Mouse (Mus musculus) ES-E14 (cell line): Measurements from ENCODE around the gene Prx.
"Not testable (repeated sequence)": the region's sequence is repeated elsewhere in the genome, so short reads cannot be mapped to it uniquely, and the experiment has no call there.

Experiments used
- HCFC1 ChIP-seq: IDR thresholded peaks from 2 replicates; pipeline ENCODE4 v1.6.1; 2012; ENCODE audit warnings: low read length, inconsistent platforms, borderline replicate concordance; ENCODE audit not compliant: insufficient read depth
- MAFK ChIP-seq: IDR thresholded peaks from 2 replicates; pipeline ENCODE4 v1.6.1; 2014; ENCODE audit warnings: mild to moderate bottlenecking, low read depth, low read length, inconsistent platforms; ENCODE audit not compliant: insufficient read depth

- not testable (repeated sequence) for TF ChIP-seq HCFC1, MAFK
These were observed 4.3 kb upstream of the Prx start for GRCm38 (mm10) chr7:27494659-27495367.
